Mouse (Mus musculus) brain, embryonic 14.5 days (tissue): ENCODE measurements around the gene Psmd7. TPM values are rescaled to one million over a fixed set of nuclear protein-coding genes. Genes with fewer than 3 reads are reported as not detected.
"Not testable (repeated sequence)": the region's sequence is repeated elsewhere in the genome, so short reads cannot be mapped to it uniquely, and the experiment has no call there.

Experiments used
- DNase-seq: peaks from one replicate; pipeline ENCODE4 v3.0.0-alpha.2; 2011; ENCODE audit warnings: low read depth
- CTCF ChIP-seq: fragments of 200-500 bp; IDR thresholded peaks from 2 replicates; pipeline ENCODE4 v1.5.1; 2012; ENCODE audit warnings: inconsistent platforms, mild to moderate bottlenecking, moderate library complexity, borderline replicate concordance; ENCODE audit not compliant: insufficient read depth, insufficient read length; ENCODE audit errors: extremely low read depth
- POLR2A ChIP-seq: fragments of 200-500 bp; IDR thresholded peaks from 2 replicates; pipeline ENCODE4 v1.6.1; 2012; ENCODE audit warnings: mild to moderate bottlenecking, inconsistent platforms, borderline replicate concordance; ENCODE audit not compliant: poor library complexity, insufficient read depth, insufficient read length, severe bottlenecking; ENCODE audit errors: extremely low read depth
- polyA plus RNA-seq: library from polyadenylated mRNA; depleted of rRNA; stranded (reverse); fragments of >200 nt; gene quantifications from 2 replicates; pipeline ENCODE4 v1.2.3, GENCODE M21; 2012; rRNA removed

The Psmd7 gene
- polyA plus RNA-seq: 117 and 127 TPM in 2 replicates

GRCm38 (mm10) chr8:107587995-107588780 lies at the start of gene Psmd7:
TSS of gene Psmd7 (minus strand) at chr8:107588464.
- TF ChIP-seq POLR2A (peak; percentile 91), CTCF (peak; percentile 50; the same call in 1 of the 2 replicates)
- DNase-seq: peak; percentile 98

- no peak for DNase-seq
- TF ChIP-seq CTCF (no peak), POLR2A (no peak)
Measured at GRCm38 (mm10) chr8:107633734-107634133, 45.5 kb upstream of the Psmd7 start.

- DNase-seq: no peak
- TF ChIP-seq POLR2A: no peak
- no peak for TF ChIP-seq CTCF
Measured at GRCm38 (mm10) chr8:107629701-107630100, 41.4 kb upstream of the Psmd7 start.

GRCm38 (mm10) chr8:107628501-107629149 lies 40.4 kb upstream of the Psmd7 start:
- DNase-seq: no peak
- TF ChIP-seq CTCF: no peak
- TF ChIP-seq POLR2A: no peak

GRCm38 (mm10) chr8:107627881-107628280 lies 39.6 kb upstream of the Psmd7 start:
- peak; percentile 66 for DNase-seq
- TF ChIP-seq CTCF: no peak
- TF ChIP-seq POLR2A: no peak

GRCm38 (mm10) chr8:107624301-107624700 lies 36.0 kb upstream of the Psmd7 start:
- DNase-seq: not testable (repeated sequence)

- no peak for TF ChIP-seq POLR2A
- no peak for TF ChIP-seq CTCF
- no peak for DNase-seq
Measured at GRCm38 (mm10) chr8:107621930-107622623, 33.8 kb upstream of the Psmd7 start.

- TF ChIP-seq POLR2A (no peak), CTCF (no peak)
- DNase-seq: no peak
Measured at GRCm38 (mm10) chr8:107621136-107621535, 32.9 kb upstream of the Psmd7 start.

- TF ChIP-seq CTCF: no peak
- TF ChIP-seq POLR2A: no peak
- peak; percentile 57 for DNase-seq
Measured at GRCm38 (mm10) chr8:107618499-107618898, 30.2 kb upstream of the Psmd7 start.

GRCm38 (mm10) chr8:107613411-107613810 lies 25.1 kb upstream of the Psmd7 start:
- TF ChIP-seq CTCF (no peak), POLR2A (no peak)

GRCm38 (mm10) chr8:107610845-107611244 lies 22.6 kb upstream of the Psmd7 start:
- TF ChIP-seq POLR2A (no peak), CTCF (no peak)
- no peak for DNase-seq

More at GRCm38 (mm10) chr8:107613411-107613810, 25.1 kb upstream of the Psmd7 start:
- no peak for DNase-seq
